Mouse (Mus musculus) bone marrow macrophage, adult 2 months (primary cell): ENCODE measurements around the gene Fam186a. TPM values are rescaled to one million over a fixed set of nuclear protein-coding genes. Genes with fewer than 3 reads are reported as not detected.
"Not testable (repeated sequence)": the region's sequence is repeated elsewhere in the genome, so short reads cannot be mapped to it uniquely, and the experiment has no call there.

ENCODE experiments used
- H3K27ac ChIP-seq: 2 replicates; pipeline ENCODE4 v1.5.1; 2012; ENCODE audit warnings: low read depth, low read length; ENCODE audit not compliant: insufficient read depth
- H3K4me1 ChIP-seq: 2 replicates; pipeline ENCODE4 v1.6.1; 2012; ENCODE audit warnings: low read length; ENCODE audit not compliant: control insufficient read depth, insufficient read depth
- H3K4me3 ChIP-seq: 2 replicates; pipeline ENCODE4 v1.5.1; 2012; ENCODE audit warnings: mild to moderate bottlenecking, low read length, moderate library complexity; ENCODE audit not compliant: insufficient read depth
- CTCF ChIP-seq: IDR thresholded peaks from 2 replicates; pipeline ENCODE4 v1.5.1; 2012; ENCODE audit warnings: low read depth, mild to moderate bottlenecking, low read length, moderate library complexity
- POLR2A ChIP-seq: IDR thresholded peaks from 2 replicates; pipeline ENCODE4 v1.6.1; 2012; ENCODE audit warnings: mild to moderate bottlenecking, low read depth, low read length, borderline replicate concordance
- polyA plus RNA-seq: library from polyadenylated mRNA; stranded (reverse); fragments of >200 nt; gene quantifications from 2 replicates; pipeline ENCODE4 v1.2.4, GENCODE M21; 2012; ENCODE audit not compliant: missing spikeins, insufficient read depth, insufficient read length

Fam186a gene
- polyA plus RNA-seq, 1 experiment, result not detected

DNA sequence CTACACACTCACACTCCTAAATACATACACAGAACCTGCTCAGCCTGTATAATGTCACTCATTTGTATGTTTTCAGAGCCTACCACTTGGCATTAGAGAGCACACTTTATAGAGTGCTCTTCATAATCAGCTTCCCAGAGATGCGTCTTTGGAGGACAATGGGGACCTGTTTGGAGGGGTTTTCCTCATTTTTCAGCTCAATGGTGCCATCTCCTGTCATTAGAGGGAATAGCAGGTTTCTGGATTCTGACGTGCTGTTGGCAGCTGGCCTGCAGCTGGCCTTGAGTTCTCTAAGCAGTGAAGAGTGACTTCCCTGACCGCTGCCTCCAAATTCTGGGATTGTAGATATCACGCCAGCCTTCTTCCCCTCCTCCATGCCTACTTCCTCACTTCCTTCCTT, 62.5 kb downstream of the Fam186a start:
- Histone ChIP-seq H3K27ac (peak overlapping the region; percentile 42), H3K4me1 (peaks cover 28% of the 10 kb centered on the region), H3K4me3 (no peak overlapping the region)
- TF ChIP-seq CTCF (peak; percentile 41; the same call in 1 of the 2 replicates), POLR2A (no peak)

DNA sequence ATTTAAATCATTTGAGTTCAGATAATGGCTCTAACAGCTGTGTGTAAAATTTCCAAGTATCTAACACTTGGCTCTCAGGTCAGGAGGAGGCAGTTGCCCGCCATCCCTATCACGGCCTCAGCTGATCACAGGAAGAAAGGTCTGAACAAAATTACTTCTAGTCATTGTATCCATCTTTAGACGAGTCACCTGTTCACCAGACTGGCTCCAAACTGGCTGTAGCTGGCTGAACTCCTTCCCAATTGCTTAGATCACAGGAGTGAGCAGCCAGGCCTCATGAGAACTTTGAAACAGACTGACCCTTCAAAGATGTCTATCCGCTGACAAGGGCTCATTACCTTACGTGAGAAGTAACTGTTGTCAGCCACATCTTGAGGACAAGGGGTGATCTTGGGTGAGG, 63.6 kb downstream of the Fam186a start:
- Histone ChIP-seq H3K4me1 (peaks cover 29% of the 10 kb centered on the region), H3K27ac (no peak overlapping the region), H3K4me3 (no peak overlapping the region)
- no peak for TF ChIP-seq CTCF
- no peak for TF ChIP-seq POLR2A

DNA sequence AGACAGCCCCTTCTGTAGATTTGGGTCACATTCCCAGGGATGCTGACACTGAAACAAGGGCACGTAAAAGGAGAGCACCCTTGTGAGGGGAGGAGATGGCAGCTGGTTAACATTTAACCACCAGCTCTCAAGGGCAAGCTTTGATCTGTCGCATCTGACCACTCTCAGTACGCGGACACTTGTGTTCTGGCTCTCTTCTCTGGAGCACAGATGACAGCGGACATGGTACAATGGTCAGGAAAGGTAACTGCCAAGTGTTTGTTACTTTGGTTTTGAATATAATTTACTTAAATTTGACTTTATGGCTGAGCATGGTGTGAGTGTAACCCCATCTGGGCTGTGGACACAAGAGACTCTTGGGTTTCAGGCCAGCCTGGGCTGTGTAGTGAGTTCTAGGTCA, 64.1 kb downstream of the Fam186a start:
- no peak overlapping the region for H3K27ac ChIP-seq
- H3K4me1 ChIP-seq, result peaks cover 26% of the 10 kb centered on the region
- H3K4me3 ChIP-seq, result no peak overlapping the region
- no peak for TF ChIP-seq POLR2A
- no peak for TF ChIP-seq CTCF

DNA sequence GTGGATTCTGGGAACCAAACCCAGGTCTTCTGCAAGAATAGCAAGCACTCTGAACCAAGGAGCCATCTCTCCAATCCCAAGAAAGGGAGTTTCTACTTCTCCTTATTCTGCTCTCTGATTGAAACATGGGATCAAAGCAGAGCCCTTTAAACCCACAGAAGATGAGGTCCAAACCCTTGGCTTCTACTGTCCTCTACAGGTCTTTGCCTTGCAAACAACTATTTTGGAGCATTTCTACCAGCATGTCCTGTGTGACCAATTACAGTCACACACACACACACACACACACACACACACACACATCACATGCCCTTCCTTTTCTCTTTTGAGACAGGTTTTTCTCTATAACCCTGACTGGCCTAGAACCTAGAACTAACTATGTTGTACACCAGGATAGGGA, 70.2 kb downstream of the Fam186a start:
- Histone ChIP-seq H3K4me3 (no peak overlapping the region), H3K27ac (no peak overlapping the region), H3K4me1 (peaks cover 27% of the 10 kb centered on the region)
- TF ChIP-seq CTCF, result no peak
- TF ChIP-seq POLR2A, result no peak

DNA sequence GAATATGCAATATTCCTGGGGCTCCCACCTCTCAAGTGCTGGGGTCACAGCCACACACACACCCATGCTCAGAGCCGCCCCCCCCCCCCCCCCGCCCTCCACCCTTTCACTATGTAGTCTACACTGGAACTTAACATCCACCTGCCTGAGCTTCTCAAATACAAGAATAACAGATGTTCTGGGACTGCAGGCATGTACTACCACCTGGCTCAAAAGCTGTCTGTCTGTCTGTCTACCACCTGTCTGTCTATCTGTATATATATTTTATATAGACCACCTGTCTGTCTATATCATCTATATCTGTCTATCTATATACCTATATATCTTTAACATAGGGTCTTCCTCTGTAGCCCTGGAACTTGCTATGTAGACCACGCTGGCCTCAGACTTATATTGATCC, 75.5 kb downstream of the Fam186a start:
- Histone ChIP-seq H3K4me1 (peaks cover 17% of the 10 kb centered on the region), H3K27ac (no peak overlapping the region), H3K4me3 (no peak overlapping the region)
- TF ChIP-seq POLR2A (no peak), CTCF (no peak)

DNA sequence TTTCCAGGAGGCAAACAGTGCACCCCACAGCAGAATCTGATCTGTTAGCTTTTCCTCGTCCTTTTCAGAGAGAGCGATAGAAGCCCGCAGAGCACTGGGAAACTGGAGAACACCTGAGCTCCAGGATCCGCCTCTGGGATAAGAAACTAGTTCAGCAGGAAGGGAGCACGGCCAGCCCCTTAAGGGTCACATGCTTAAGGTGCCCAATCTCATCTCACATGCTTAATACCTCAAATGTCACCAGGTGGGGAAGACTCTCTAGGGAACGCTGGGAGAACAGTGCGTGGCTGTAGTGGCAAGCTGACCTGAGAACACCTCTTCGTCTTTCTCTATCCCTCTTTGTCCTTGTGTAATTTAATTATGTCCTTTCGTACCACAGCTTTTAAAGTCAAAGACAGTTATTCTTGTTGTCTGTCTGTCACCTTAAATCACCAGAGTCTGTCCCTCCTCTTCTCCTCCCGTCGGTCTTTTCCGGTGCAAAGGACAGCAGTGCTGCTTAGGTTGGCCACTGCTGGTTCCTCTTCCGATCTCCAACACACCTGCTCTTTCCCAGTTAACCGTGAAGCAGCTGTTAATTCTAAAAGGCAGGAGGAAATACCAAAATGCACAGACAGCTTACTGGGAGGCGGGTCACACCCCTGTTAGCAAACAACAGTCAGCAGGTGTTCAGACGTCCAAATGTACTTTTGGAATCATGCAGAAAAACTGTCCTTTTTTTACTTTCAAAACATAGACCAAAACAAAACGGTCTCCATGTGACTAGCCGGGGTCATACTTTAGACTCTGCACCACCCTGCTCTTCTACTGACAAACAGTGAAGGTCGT, 76.2 kb downstream of the Fam186a start:
- no peak for TF ChIP-seq CTCF
- TF ChIP-seq POLR2A, result no peak
- no peak overlapping the region for H3K27ac ChIP-seq
- no peak overlapping the region for H3K4me3 ChIP-seq

DNA sequence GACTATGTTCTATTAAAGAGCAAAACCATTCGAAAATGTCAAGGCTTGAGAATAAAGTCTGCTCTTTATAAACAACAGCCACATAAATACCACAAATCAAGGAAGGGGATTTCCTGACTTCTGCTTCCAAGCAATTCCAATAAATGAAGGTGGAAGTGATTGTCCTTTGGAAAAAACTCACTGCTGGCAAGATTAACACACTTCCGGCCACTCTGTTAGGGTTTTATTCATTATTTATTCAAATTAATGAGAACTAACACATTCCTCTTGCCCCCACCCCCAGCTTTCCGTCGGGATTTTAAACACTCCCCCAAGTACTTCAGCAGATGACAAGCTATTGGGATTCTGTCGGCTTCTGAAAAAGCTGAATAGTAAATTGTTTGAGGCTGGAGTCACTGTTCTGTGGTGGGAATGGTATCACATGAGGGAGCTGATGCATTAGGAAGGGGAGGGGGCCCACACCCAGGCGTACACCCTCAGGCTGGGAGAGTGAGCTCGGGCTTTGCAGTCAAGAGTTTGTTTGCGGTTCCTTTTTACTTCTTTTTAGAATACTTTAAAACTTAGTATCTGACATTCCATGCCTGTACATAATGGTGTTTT, 77.5 kb downstream of the Fam186a start:
- no peak overlapping the region for H3K27ac ChIP-seq

More for the DNA sequence above, 76.2 kb downstream of the Fam186a start:
- H3K4me1 ChIP-seq, result peaks cover 11% of the 10 kb centered on the region

DNA sequence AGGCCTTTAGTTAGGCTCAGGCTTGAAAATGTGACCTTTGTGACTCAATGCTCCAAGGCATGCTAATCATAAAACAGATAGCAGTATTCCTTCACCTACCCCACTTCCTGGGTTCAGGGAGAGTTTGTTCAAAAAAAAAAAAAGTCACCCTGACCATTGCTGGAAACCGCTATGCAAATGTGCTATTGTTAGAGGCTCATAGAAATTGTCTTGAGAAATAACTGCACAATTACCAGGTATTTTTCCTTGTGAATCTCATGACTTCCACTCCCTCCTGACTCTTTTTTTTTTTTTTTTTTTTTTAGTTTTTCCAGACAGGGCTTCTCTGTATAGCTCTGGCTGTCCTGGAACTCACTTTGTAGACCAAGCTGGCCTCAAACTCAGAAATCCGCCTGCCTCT, 79.7 kb downstream of the Fam186a start:
- H3K4me1 ChIP-seq, H3K4me3 ChIP-seq, H3K27ac ChIP-seq: not testable (repeated sequence)

More for the DNA sequence above, 77.5 kb downstream of the Fam186a start:
- H3K4me1 ChIP-seq, result peaks cover 2% of the 10 kb centered on the region
- H3K4me3 ChIP-seq, result no peak overlapping the region
- TF ChIP-seq POLR2A (no peak), CTCF (no peak)

DNA sequence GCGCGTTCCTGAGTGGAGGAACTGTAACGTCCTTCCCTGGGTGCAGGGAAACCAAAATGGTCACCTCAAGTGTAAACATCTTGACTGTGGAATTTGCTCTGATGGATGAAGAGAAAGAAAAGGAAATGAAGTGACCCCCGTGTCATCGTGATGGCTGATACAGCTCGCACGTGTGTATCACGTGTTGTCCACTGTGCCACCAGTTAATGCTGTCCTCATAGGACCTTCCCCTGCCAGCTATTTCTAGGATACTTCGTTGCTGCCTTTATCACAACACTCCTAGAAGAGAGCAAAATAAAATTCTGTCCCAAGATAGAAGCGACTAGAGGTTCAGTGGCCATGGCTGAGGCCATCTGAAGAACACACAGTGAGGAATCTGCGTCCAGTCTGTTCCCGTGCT, 82.8 kb downstream of the Fam186a start:
- Histone ChIP-seq H3K4me3 (no peak overlapping the region), H3K27ac (no peak overlapping the region), H3K4me1 (peaks cover 2% of the 10 kb centered on the region; the same call in 1 of the 2 replicates)
- TF ChIP-seq POLR2A, result no peak
- no peak for TF ChIP-seq CTCF

DNA sequence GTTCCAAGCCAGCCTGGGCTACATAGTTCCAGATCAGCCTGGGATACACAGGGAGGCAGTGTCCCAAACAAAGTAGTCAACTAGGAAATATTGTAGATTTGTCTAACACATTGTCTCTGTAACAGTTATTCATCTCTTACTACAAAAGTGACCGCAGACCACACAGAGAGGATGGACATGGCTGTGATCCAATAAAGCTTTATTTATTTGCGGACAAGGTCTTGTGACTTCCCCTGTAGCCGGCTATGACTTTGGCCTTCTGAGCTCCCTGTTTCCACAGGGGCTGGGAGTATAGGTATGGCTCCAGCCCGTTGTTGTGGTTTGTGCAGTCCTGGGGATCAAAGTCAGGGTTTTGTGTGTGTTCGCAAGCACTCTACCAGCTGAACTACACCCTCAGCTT, 88.3 kb downstream of the Fam186a start:
- no peak for TF ChIP-seq POLR2A
- no peak for TF ChIP-seq CTCF
- no peak overlapping the region for H3K27ac ChIP-seq
- H3K4me3 ChIP-seq, result no peak overlapping the region
- H3K4me1 ChIP-seq, result peaks cover 12% of the 10 kb centered on the region
